Mouse (Mus musculus) stomach, embryonic 15.5 days (tissue): ENCODE results near the gene A2ml1. TPM values are rescaled to one million over a fixed set of nuclear protein-coding genes. Genes with fewer than 3 reads are reported as not detected.

ENCODE experiments used
- ATAC-seq: fragments of 200-750 bp; cut with Nextera tagmentation; 2 replicates; pipeline ENCODE4 v1.8.0; 2017; ENCODE audit warnings: low read depth, moderate number of reproducible peaks, moderate TSS enrichment; ENCODE audit not compliant: insufficient read depth, low FRiP score
- H3K27ac ChIP-seq: fragments of 300-500 bp; sonication (generic); 2 replicates; pipeline ENCODE4 v1.5.1; 2015; ENCODE audit warnings: mild to moderate bottlenecking, inconsistent platforms
- H3K27me3 ChIP-seq: fragments of 300-500 bp; sonication (generic); replicated peaks from 2 replicates; pipeline ENCODE4 v1.6.1; 2015; ENCODE audit warnings: inconsistent platforms
- H3K36me3 ChIP-seq: fragments of 300-500 bp; sonication (generic); 2 replicates; pipeline ENCODE4 v1.6.1; 2015; ENCODE audit warnings: inconsistent platforms
- H3K4me1 ChIP-seq: fragments of 300-500 bp; sonication (generic); 2 replicates; pipeline ENCODE4 v1.6.1; 2015; ENCODE audit warnings: inconsistent platforms
- H3K4me2 ChIP-seq: fragments of 300-500 bp; sonication (generic); 2 replicates; pipeline ENCODE4 v1.6.1; 2015; ENCODE audit warnings: mild to moderate bottlenecking, inconsistent platforms
- H3K4me3 ChIP-seq: fragments of 300-500 bp; sonication (generic); replicated peaks from 2 replicates; pipeline ENCODE4 v1.5.1; 2015; ENCODE audit warnings: inconsistent platforms
- H3K9ac ChIP-seq: fragments of 300-500 bp; sonication (generic); 2 replicates; pipeline ENCODE4 v1.6.1; 2015; ENCODE audit warnings: inconsistent platforms
- H3K9me3 ChIP-seq: fragments of 300-500 bp; sonication (generic); 2 replicates; pipeline ENCODE4 v1.6.1; 2016; ENCODE audit warnings: inconsistent platforms
- WGBS: fragments of 180-500 bp; shearing (Covaris S2); methylation state at CpG from one replicate; pipeline ENCODE4 v1.1.7; 2015; 5-methylcytosine and 5-hydroxymethylcytosine counted together
- polyA plus RNA-seq: library from polyadenylated mRNA; unstranded; fragments of >200 nt; fragmentation: Nextera tagmentation; extraction: Ambion mirVana; gene quantifications from 2 replicates; pipeline ENCODE4 v1.2.1, GENCODE M21; 2015

A2ml1 gene
- polyA plus RNA-seq, 1 experiment from 2014 or later, result 6.4 TPM

- Histone ChIP-seq H3K36me3 (no peaks in the 10 kb centered on the region), H3K27ac (no peak overlapping the region), H3K4me3 (no peak overlapping the region), H3K4me2 (no peak overlapping the region), H3K4me1 (no peaks in the 10 kb centered on the region), H3K27me3 (no peaks in the 10 kb centered on the region), H3K9me3 (no peaks in the 10 kb centered on the region), H3K9ac (no peak overlapping the region)
- no peak for ATAC-seq
- 82% methylated on average over 10 of the region's 10 CpGs for WGBS
Observed at GRCm38 (mm10) chr6:128548532-128548931, 32.9 kb downstream of the A2ml1 start.

- no peak overlapping the region for H3K27ac ChIP-seq
- no peaks in the 10 kb centered on the region for H3K27me3 ChIP-seq
- 86% methylated on average over 4 of the region's 4 CpGs for WGBS
- no peak overlapping the region for H3K9ac ChIP-seq
- H3K36me3 ChIP-seq, result no peaks in the 10 kb centered on the region
- no peaks in the 10 kb centered on the region for H3K9me3 ChIP-seq
- H3K4me3 ChIP-seq, result no peak overlapping the region
- no peak overlapping the region for H3K4me2 ChIP-seq
- no peak for ATAC-seq
- no peaks in the 10 kb centered on the region for H3K4me1 ChIP-seq
Observed at GRCm38 (mm10) chr6:128545402-128545801, 36.0 kb downstream of the A2ml1 start.

DNA sequence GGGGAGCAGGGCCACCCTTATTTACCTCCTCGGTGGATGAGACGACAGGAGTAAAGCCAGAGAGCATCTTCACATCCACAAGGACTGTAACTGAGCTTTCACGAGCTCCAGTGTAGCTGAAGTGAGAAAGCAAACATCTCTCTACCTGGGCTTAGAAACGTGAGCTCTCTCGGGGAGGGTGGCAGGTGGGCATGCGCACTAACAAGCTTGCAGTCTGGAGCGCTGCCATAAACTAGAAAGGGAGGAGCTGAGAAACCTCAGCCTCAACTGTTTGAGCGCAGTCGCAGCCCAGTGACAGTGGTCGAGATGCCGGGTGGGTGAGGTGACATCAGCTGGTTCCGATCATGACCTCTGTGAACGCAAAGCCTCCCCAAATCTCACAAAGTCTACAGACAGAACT lies 38.2 kb downstream of the A2ml1 start:
- peak; percentile 39; the same call in 1 of the 2 replicates for ATAC-seq
- H3K36me3 ChIP-seq, result no peaks in the 10 kb centered on the region
- no peak overlapping the region for H3K4me2 ChIP-seq
- no peak overlapping the region for H3K27ac ChIP-seq
- H3K27me3 ChIP-seq, result no peaks in the 10 kb centered on the region
- H3K4me1 ChIP-seq, result no peaks in the 10 kb centered on the region
- H3K9ac ChIP-seq, result no peak overlapping the region
- WGBS, result 56% methylated on average over 13 of the region's 13 CpGs
- H3K4me3 ChIP-seq, result no peak overlapping the region
- H3K9me3 ChIP-seq, result no peaks in the 10 kb centered on the region

DNA sequence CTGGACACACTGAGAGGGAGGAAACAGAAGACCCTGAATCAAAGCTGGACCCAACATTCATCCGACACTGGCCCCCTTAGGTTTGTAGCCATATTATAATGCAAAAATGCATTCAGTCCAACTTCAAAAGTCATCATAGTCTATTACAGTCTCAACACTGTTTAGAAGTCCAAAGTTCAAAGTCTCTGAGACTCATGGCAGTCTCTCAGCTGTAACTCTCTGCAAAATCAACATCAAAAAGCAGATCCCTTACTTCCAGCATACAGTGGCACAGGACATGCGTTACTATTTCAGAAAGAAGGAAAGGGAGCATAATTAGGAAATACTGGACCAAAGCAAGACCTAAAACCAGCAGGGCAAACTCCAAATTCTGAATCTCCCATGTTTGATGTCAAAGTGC lies 46.2 kb downstream of the A2ml1 start:
- H3K9ac ChIP-seq, result no peak overlapping the region
- 85% methylated on average over 2 of the region's 2 CpGs for WGBS
- H3K27ac ChIP-seq, result no peak overlapping the region
- no peaks in the 10 kb centered on the region for H3K36me3 ChIP-seq
- H3K27me3 ChIP-seq, result no peaks in the 10 kb centered on the region
- H3K4me2 ChIP-seq, result no peak overlapping the region
- no peaks in the 10 kb centered on the region for H3K4me1 ChIP-seq
- no peaks in the 10 kb centered on the region for H3K9me3 ChIP-seq
- ATAC-seq, result no peak
- H3K4me3 ChIP-seq, result no peak overlapping the region

GRCm38 (mm10) chr6:128533296-128533695 lies 48.1 kb downstream of the A2ml1 start:
- WGBS, result 78% methylated on average over 6 of the region's 6 CpGs
- H3K4me1 ChIP-seq, result no peaks in the 10 kb centered on the region
- no peaks in the 10 kb centered on the region for H3K9me3 ChIP-seq
- no peak overlapping the region for H3K4me2 ChIP-seq
- ATAC-seq, result no peak
- H3K4me3 ChIP-seq, result no peak overlapping the region
- H3K36me3 ChIP-seq, result no peaks in the 10 kb centered on the region
- H3K27me3 ChIP-seq, result no peaks in the 10 kb centered on the region
- no peak overlapping the region for H3K9ac ChIP-seq
- no peak overlapping the region for H3K27ac ChIP-seq

- no peak for ATAC-seq
- Histone ChIP-seq H3K27me3 (no peaks in the 10 kb centered on the region), H3K4me1 (no peaks in the 10 kb centered on the region)
Observed at GRCm38 (mm10) chr6:128532701-128533100, 48.7 kb downstream of the A2ml1 start.

GRCm38 (mm10) chr6:128528491-128528890 lies 52.9 kb downstream of the A2ml1 start:
- 49% methylated on average over 4 of the region's 4 CpGs for WGBS
- H3K4me2 ChIP-seq, result no peak overlapping the region
- H3K4me3 ChIP-seq, result no peak overlapping the region
- no peak overlapping the region for H3K9ac ChIP-seq
- no peaks in the 10 kb centered on the region for H3K36me3 ChIP-seq
- no peak for ATAC-seq
- no peaks in the 10 kb centered on the region for H3K9me3 ChIP-seq
- no peaks in the 10 kb centered on the region for H3K4me1 ChIP-seq
- no peaks in the 10 kb centered on the region for H3K27me3 ChIP-seq
- H3K27ac ChIP-seq, result no peak overlapping the region

More at GRCm38 (mm10) chr6:128532701-128533100, 48.7 kb downstream of the A2ml1 start:
- Histone ChIP-seq H3K9me3 (no peaks in the 10 kb centered on the region), H3K4me2 (no peak overlapping the region), H3K36me3 (no peaks in the 10 kb centered on the region), H3K9ac (no peak overlapping the region), H3K4me3 (no peak overlapping the region), H3K27ac (no peak overlapping the region)
- WGBS, result 78% methylated on average over 9 of the region's 9 CpGs

GRCm38 (mm10) chr6:128527110-128527509 lies 54.3 kb downstream of the A2ml1 start:
- Histone ChIP-seq H3K9me3 (no peaks in the 10 kb centered on the region), H3K27me3 (no peaks in the 10 kb centered on the region), H3K27ac (no peak overlapping the region), H3K4me1 (no peaks in the 10 kb centered on the region), H3K4me2 (no peak overlapping the region), H3K36me3 (no peaks in the 10 kb centered on the region), H3K9ac (no peak overlapping the region), H3K4me3 (no peak overlapping the region)
- no peak for ATAC-seq
- WGBS, result 62% methylated on average over 1 of the region's 1 CpGs

DNA sequence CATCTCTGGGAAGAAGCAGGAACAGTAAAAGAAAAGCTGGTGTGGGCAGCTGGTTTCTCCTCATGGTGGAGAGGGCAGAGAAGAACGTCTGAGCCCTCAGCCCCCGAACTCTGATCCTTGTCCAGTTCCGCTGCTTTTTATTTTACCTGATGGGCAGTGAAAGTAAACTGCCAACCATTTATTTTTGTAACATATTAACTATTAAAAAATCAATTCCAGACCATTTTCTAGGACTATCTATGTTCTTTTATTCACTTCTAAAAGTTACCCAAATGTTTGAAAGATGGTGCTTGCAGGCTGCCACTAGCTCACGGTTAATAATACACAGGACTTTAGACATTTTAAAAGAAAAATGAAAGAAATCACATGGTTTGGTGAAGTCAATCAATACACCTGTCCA lies 54.8 kb downstream of the A2ml1 start, which contains the start of gene Pzp:
Gene Pzp (minus strand): TSS at position 120 of the 400 bp plus-strand sequence.
- H3K27me3 ChIP-seq, result no peaks in the 10 kb centered on the region
- H3K27ac ChIP-seq, result no peak within 1 kb of the TSS
- H3K4me3 ChIP-seq, result no peak within 1 kb of the TSS
- H3K4me2 ChIP-seq, result no peak within 1 kb of the TSS
- 73% methylated on average over 4 of the region's 4 CpGs for WGBS
- H3K9me3 ChIP-seq, result no peaks in the 10 kb centered on the region
- H3K36me3 ChIP-seq, result no peaks in the 10 kb centered on the region
- ATAC-seq, result no peak
- no peaks in the 10 kb centered on the region for H3K4me1 ChIP-seq
- H3K9ac ChIP-seq, result no peak within 1 kb of the TSS

GRCm38 (mm10) chr6:128525801-128526200 lies 55.6 kb downstream of the A2ml1 start:
- 81% methylated on average over 4 of the region's 4 CpGs for WGBS
- ATAC-seq, result no peak
- no peaks in the 10 kb centered on the region for H3K9me3 ChIP-seq
- H3K4me2 ChIP-seq, result no peak overlapping the region
- H3K4me1 ChIP-seq, result no peaks in the 10 kb centered on the region
- no peak overlapping the region for H3K27ac ChIP-seq
- no peak overlapping the region for H3K9ac ChIP-seq
- H3K27me3 ChIP-seq, result no peaks in the 10 kb centered on the region
- H3K4me3 ChIP-seq, result no peak overlapping the region
- no peaks in the 10 kb centered on the region for H3K36me3 ChIP-seq

DNA sequence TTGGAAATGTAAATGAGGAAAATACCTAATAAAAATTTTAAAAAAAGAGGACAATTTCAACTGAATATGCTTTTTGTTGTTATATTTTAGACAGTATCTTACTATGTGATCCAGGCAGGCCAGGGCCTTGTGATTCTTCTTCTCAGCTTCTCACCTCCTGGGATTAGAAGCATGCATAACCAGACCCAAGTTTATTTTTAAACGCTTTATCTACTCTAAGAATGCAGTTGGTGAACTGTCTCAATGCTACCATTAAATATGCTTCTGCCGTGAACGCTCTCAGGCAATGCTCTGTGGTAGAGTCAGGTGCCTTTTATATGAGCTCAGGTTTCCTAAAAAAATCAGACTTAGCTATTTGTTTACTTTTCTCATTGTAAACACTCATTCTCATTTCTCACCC lies 58.0 kb downstream of the A2ml1 start:
- WGBS, result 69% methylated on average over 3 of the region's 3 CpGs
- Histone ChIP-seq H3K4me3 (no peak overlapping the region), H3K27me3 (no peaks in the 10 kb centered on the region), H3K27ac (no peak overlapping the region), H3K4me2 (no peak overlapping the region), H3K36me3 (no peaks in the 10 kb centered on the region), H3K9ac (no peak overlapping the region), H3K4me1 (no peaks in the 10 kb centered on the region), H3K9me3 (no peaks in the 10 kb centered on the region)
- ATAC-seq, result no peak

GRCm38 (mm10) chr6:128519159-128519558 lies 62.2 kb downstream of the A2ml1 start:
- no peaks in the 10 kb centered on the region for H3K36me3 ChIP-seq
- no peak overlapping the region for H3K27ac ChIP-seq
- H3K27me3 ChIP-seq, result no peaks in the 10 kb centered on the region
- H3K9ac ChIP-seq, result no peak overlapping the region
- no peak overlapping the region for H3K4me3 ChIP-seq
- ATAC-seq, result no peak
- no peak overlapping the region for H3K4me2 ChIP-seq
- H3K9me3 ChIP-seq, result no peaks in the 10 kb centered on the region
- H3K4me1 ChIP-seq, result no peaks in the 10 kb centered on the region
- WGBS, result 86% methylated on average over 7 of the region's 7 CpGs

DNA sequence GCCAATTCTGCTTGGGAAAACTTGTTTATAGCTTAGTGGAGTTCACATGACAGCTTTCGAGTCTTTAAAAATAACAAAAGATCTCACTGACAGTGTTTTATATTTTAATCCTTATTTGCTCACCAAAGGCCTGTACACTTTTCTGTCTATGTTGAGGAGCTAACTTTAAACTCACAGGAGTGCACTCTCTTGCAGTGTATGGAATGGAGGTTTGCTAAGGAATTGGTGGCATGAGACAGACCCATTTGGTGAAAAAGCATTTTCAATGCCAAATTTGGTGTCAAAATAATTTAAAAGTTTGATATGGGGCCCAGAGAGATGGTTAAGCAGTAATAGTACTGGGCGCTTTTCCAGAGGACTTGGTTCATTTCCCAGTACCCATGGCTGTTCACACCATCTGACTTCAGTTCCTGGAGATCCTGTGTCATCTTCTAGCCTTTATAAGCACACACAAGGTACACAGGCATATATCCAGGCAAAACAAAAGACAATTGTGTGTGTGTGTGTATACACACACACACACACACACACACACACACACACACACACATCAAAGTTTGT lies 75.7 kb downstream of the A2ml1 start:
- ATAC-seq, result no peak
- Histone ChIP-seq H3K4me3 (no peak overlapping the region), H3K36me3 (no peaks in the 10 kb centered on the region), H3K9ac (no peak overlapping the region), H3K4me1 (no peaks in the 10 kb centered on the region), H3K27me3 (no peaks in the 10 kb centered on the region), H3K9me3 (no peaks in the 10 kb centered on the region), H3K27ac (no peak overlapping the region), H3K4me2 (no peak overlapping the region)
- WGBS, result 73% methylated on average over 2 of the region's 2 CpGs
